Mouse (Mus musculus): Measurements from ENCODE around the gene Pcsk5.

The Pcsk5 gene

DNA sequence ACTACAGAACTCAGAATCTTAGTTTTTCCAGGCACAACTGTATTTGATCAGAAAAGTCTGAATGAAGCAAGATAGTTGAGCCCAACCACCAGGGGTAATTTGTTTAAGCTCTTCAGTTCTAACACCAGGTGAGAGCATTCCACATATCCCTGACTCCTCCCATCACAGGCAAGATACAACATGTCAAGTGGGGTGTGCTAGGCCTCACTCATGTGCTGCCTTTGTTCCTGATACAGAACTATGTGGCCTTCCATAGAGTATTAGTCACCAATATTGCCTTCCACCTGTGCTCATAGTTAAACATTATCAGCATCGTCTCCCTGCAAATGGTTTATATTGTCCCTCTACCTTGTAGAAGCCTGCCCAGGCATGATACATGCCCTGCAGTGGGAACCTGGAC is 36.6 kb downstream of the Pcsk5 start:
- DNase-seq: no peak

DNA sequence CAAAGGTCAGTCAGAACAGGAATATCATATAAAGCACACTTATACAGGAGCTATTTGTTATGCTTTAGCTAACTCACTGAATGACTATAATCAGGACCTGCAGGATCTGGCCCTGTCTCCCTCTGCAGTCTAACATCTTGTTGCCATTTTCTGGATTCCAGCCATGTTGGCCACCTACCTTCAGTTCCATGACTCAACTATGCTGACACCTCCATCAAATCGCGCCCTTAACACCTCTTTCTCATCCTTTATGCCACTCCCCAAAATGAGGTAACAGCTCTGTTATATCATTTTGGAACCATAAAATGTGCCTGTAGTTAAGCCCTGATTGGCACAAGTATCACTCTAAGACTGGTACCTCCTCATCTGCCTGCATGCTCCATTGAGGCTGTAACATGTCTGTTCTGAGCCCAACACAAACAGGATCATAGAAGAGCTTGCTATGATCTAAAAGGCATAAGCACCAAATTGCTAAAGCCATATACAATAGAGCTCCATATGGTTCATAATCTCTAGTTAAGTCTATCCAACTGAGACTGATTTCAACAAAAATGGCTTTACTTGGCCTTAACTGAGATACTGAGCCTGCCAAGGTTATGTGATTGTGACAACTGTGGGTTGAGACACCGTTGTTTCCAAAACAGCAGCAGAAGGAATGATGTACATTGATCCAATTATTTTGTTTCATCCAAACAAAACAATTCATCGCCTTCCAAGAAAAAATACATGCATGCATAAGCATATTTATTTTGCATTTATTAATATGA is 37.8 kb downstream of the Pcsk5 start:
- no peak for DNase-seq

DNA sequence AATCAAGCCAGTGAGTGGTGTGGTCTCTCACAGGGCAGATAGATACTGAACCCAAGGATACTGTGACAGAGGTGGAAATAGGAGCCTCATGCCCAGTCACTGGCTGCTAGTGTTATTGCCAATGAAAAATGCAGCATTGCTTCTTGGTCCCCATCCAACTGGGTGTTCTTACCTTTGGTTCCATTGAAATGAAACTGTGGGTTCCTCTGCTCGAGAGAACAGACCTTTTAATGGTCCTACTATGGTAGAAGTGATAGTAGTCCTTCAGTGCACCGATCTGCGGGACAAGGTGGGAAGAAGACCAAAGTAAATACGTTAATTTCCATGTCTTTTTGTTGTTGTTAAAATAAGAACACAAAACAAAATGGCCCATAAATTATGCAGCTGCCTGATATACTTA is 44.0 kb downstream of the Pcsk5 start:
- DNase-seq: no peak

GRCm38 (mm10) chr19:17791485-17792052 is 45.9 kb downstream of the Pcsk5 start:
- DNase-seq: no peak

DNA sequence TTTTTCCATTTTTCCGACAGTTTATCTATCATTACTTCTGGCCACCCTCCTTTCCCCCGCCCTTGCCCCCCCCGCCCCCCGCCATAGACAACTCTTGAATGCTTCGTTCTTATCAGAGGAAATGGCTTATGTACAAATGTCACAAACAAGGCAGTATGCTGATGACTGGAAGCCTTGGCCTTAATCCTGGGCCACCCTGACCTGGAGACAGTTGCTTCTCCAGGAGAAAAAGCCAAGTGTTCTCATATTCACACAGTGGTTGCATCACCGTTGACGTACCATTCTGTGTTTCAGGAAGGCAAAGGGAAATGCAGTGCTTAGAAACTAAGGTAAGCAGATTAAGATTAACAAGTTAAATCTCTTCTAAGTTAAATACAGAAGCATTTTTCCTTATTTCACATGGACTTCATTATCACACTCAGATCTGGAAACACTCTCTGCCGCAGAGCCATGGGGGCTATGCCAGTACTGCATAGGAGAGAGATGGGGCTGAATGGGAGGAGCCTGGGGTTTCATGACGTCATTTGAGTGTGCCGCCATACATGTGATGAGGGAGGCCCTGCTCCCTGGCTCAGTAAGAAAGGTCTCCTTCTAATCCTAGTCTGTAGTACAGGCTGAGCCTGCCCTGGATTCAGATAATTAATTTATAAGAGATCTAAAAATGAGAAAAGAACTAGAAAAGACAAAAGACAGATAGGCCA is 48.7 kb downstream of the Pcsk5 start:
- DNase-seq: no peak

GRCm38 (mm10) chr19:17786744-17787143 is 50.7 kb downstream of the Pcsk5 start:
- DNase-seq: no peak

DNA sequence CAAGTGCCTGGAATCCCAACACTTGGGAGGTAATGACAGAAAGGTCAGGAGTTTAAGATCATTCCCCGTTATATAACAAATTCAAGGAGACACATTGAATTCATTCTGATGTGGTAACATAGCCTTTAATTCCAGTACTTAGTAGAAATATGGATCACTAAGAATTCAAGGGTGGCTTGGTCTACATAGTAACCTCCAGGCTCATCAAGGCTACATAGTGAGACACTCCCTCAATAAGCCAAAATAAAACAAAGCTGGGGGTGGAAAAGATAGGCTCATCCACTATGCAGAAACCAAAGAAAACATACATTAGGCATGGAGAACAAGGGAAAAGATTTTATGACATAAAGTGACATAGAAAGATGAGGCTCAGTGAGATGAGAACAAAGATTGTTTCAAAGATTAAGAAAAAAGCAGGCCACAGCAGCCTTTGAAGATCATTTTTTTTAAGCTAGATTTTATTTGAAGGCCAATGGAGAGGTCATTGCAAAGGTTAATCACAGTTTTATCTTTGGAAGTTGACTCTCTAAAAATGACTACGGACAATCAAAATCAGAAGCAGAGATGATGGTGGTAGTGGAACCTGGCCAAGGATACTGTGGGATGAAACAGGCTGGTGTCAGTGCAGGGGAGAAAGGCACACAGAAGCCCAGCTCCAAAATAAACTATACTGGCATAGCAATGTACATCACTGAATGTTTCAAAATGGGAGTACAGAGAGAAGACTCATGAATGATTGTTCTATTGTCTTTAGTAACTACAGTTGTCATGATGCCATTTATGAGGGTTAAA is 52.8 kb downstream of the Pcsk5 start:
- DNase-seq: no peak

DNA sequence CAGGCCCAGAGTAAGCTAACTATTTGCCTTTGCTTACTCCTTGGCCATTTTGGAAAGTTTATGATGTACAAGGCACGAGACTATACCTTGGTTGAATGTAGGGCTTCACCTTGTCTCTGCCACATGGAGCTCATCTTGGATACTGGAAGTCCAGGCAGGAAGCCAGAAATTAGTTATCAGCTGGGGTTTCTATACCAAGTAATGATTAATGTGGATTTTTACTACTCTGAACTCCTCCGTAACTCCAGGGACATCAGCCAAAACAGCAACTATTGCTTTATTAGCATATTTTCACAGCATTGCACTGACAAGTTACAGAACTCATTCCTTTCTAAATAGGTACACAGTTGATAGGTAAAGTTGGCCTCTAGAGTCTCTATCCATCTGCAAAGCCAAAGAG is 54.2 kb downstream of the Pcsk5 start:
- peak; percentile 13 for DNase-seq

- peak; percentile 39 for DNase-seq
Measured at GRCm38 (mm10) chr19:17781323-17781722, 56.1 kb downstream of the Pcsk5 start.

DNA sequence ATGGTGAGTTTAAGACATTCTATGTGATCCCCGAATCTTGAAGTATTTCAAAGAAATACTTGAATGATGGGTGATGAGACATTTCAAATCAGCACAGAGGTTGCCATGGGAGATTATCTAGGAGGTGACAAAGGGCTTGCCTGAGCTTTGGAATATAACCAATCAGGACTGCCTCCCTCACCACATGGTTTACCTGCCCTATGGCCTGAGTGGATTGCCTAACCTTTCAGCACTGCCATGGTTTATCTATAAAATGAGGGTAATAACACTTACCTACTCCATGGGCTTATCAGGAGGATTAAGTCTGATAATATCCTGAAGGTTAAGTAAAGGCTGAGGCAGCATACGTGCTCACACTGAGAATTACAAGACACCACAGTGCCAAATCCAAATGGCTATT is 61.5 kb downstream of the Pcsk5 start:
- DNase-seq: no peak

DNA sequence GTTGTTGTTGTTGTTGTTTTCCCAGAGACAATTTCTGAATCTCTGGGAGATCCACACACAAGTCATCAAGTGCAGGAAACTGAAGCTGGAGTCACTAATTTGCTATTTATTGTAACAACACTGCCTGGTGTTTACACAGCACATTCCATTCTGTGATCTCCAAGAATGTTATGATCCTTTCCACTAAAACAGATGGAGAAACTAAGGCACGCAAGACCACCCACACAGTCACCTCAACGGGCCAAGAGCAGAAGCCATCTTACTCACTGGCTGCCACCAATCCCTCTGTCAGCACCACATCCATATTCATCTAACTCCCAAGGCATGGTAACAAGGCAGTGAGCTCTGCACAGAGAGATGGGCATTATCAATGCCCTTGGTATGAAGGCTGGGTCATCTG is 62.3 kb downstream of the Pcsk5 start:
- DNase-seq: no peak

DNA sequence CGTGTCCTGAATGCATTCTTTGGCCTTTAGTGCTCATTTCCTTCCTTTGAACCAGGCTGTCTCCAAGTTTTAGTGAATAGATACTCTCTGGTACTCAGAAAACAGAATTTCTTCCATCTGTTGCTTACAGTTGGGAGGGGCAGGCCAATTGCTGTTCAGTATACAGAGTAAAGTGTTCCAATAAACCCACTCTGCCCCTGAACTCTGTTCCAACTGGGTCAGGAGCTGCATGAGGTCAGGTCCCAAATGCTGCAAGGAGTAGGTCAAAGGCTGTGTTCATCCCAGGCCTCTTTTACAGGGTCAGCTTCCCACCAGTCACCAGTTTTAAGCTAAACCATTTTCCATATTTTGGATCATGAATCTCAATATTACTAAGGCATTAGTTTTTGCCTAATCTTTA is 63.4 kb downstream of the Pcsk5 start:
- no peak for DNase-seq

DNA sequence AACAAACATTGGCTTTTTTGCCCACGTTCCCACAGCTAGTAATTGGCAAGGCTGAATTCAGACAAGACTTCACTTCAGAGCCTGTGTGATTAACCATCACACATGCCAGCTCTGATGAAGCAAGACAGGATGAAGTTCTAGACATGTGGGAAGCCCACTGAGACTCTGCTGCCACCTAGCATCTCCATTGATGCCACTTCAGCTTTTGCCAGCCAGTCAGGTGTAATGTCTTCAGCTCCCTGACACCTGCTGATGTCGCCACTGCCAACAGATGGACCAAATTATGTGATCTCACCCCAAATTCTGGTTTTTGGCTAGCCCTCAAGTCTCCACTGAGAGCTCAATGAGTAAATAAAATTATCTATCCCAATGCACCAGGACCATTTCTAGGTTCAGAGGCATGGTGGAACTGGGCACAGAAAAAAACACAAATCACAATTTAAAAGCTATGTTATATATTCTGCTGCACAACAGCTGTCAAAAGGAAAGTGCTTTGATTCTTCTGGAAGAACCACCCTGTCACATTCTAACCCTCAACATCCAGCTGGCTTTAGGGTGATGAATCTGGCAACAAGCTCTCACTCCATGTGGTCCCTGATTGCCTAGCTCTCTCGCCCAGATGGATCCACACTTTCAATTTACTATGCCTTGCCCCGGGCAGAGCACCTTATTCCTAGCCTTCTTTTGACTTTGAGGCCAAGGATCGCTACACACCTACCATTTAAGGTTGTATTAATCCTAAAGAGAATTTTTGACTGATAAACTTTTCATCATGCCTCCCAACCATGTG is 67.6 kb downstream of the Pcsk5 start:
- peak; percentile 28 for DNase-seq

- no peak for DNase-seq
Measured at GRCm38 (mm10) chr19:17765001-17765400, 72.4 kb downstream of the Pcsk5 start.

- no peak for DNase-seq
Measured at GRCm38 (mm10) chr19:17762740-17763139, 74.7 kb downstream of the Pcsk5 start.

DNA sequence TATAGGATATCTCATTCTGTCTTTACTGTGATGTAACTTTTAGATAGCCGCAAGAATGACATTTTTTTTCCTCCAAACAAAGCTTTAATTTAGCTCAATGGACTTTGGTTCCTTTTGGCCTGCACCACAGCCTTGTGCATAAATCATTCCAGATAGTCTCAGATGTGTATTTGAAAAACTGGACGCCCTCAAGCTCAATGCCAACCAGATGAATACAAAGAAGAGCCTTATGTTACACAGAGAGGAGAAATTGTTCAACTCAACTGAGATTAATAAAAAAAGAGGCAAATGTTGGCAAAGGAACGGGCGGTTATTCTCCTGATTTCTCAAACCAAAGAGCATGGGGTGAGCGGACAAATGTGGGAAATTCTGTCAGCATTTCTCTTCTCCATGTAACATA is 75.8 kb downstream of the Pcsk5 start:
- DNase-seq: no peak

DNA sequence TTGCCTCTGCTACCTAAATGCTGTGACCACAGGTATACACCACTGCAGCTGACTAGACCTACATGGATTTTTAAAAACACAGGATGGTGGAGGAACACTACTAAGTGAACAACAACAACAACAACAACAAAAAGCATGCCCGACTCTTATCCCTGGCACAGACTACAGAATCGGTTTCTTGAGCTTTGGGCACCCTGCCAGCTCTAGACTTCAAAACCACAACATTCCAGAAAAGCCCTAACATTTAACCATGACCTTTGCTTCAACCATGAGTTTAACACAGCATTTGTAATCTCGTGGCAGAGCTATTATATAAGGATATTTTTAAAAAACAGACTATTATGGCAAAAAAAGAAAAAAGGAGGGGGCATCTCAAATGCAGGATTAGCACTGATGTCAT is 84.6 kb downstream of the Pcsk5 start:
- DNase-seq: peak; percentile 18

GRCm38 (mm10) chr19:17748331-17748730 is 89.1 kb downstream of the Pcsk5 start:
- DNase-seq: no peak

DNA sequence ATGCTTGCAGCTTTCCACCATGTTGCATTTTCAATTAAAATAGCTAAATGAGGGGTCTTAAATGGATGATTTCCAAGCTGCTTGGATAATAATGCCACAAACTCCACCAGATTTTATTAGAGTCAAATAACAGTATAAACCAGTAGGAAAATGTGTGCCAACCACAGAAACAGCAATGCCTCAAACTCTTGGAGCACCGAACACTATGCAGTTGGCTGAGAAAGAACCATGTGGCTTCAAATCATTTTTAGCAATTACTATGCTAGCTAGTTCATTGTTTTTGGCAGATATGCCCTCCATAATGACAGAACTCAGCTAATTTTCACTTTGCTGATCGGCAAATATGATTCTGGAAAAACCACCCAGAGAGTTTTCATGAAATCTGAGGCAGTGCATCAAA is 92.1 kb downstream of the Pcsk5 start:
- DNase-seq: no peak

- DNase-seq: no peak
Measured at GRCm38 (mm10) chr19:17744474-17745069, 92.9 kb downstream of the Pcsk5 start.

DNA sequence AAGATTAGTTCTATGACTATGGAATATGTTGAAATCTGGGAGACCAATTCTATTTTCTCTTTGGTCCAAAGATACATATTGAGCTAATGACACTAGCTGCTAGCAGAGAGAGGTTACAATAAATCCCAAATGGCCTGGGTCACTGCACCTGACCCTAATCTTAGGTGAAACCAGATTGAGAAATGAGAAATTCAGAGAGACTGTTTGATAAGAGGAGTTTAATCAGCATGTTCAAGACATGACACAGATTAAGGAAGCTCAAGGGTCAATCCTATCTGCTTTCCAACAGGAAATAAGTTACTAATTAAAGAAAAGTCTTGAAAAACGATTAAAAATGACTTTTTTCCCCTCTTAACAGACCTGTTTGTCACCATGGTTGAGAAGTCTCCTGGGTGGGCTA is 96.0 kb downstream of the Pcsk5 start:
- no peak for DNase-seq

DNA sequence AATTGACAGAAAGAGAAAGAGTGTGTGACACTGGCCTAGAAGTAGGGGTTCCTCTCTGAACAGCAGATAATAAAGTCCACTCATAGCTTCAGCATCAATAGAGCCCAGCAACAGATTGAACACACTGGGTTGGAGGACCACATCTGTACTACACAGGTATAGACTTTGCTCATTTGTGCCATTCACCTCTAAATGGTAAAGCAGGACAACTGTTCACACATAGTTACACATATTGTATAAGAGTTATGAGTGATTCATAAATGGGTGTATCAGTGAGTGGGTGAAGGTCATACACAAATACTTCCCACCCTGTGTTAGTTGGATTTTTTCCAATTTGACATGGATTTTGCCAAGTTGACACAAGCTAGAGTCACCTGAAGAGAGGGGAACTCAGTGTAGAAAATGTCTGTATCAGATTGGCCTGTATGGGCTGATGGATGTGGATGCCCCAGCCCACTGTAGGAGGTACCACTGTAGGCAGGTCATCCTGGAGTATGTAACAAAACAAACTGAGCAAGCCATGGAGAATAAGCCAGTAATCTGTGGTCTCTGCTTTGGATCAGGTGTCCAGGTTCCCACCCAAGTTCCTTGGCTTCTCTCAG is 104.7 kb downstream of the Pcsk5 start:
- DNase-seq: no peak
